Mouse (Mus musculus): ENCODE data around the gene Pard3b. TPM values are rescaled to one million over a fixed set of nuclear protein-coding genes. Genes with fewer than 3 reads are reported as not detected.

Pard3b gene
- polyA plus RNA-seq, 1 experiment, result 5.7 TPM

DNA sequence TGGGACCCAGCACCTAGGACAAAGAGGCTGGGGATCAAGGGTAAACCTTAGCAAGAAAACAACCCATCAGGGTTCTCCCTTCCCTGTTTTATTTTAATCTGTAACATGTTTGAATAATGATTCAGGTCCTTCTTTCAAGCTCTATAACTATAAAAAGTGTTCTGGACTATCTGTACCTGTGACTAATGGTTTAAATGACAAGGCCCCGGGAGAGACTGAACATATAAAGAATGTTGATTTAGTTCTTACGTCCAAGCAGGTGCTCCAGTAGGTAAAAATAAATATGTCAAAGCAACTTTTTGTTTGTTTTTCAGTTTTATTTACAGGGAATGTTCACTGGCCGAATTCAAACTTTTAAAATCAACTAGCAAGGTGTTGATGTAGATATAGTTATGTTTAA, 544.0 kb downstream of the Pard3b start:
- Histone ChIP-seq H3K4me1 (ENCODE audit: control insufficient read depth, insufficient read depth, low read length) (peaks cover 8% of the 10 kb centered on the region), H3K4me3 (replicated peaks; ENCODE audit: extremely low read depth, low read depth, low read length) (no peak overlapping the region)
- TF ChIP-seq POLR2A (IDR thresholded peaks at IDR 0.05; ENCODE audit: borderline replicate concordance, extremely low read depth, low read depth, low read length), result no peak
- TF ChIP-seq CTCF (IDR thresholded peaks at IDR 0.05; ENCODE audit: insufficient read depth, low read length), result no peak
- no peak for DNase-seq
- 52% methylated on average over 3 of the region's 3 CpGs for WGBS

DNA sequence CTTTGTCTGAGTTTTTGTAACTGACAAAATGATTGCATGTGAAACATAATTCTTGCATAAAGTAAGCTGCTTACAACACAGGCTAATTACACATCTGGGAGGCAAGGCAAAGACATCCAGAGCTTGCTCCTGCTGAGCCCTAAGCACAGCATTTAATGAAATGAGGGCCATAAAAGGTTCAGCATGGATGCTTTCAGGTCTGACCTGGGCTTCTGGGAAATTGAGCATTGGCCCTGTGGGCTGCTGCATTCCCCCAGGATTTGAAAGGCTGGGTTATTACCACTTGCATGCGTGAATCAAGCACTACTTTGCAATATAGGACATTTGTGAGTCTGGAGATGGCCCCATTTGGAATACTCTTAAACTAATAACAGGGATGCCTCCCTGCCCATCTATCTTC, 552.2 kb downstream of the Pard3b start:
- 74% methylated on average over 1 of the region's 1 CpGs for WGBS
- no peak overlapping the region for H3K4me3 ChIP-seq (replicated peaks; ENCODE audit: extremely low read depth, low read depth, low read length)
- TF ChIP-seq POLR2A (IDR thresholded peaks at IDR 0.05; ENCODE audit: borderline replicate concordance, extremely low read depth, low read depth, low read length) (no peak), CTCF (IDR thresholded peaks at IDR 0.05; ENCODE audit: insufficient read depth, low read length) (no peak)
- H3K4me1 ChIP-seq (ENCODE audit: control insufficient read depth, insufficient read depth, low read length), result no peaks in the 10 kb centered on the region
- DNase-seq, result no peak

DNA sequence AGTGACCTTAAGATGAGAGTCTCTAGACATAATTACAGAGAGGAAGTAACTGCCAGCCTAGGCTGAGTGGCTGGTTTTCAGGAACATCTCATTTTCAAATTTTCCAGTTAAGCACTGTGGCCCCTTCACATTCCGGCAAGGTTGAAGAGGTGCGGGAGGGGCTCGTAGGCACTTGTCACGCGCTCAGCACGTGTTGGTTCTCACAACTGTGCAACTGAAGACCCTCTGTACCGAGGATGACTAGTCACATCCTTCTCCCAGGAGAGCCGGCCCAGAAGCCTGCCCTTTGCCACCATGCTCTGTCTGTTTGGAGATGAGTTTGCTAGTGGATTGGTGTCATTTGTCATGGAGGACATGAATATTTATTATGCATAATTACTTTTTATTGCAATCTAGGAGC, 558.9 kb downstream of the Pard3b start:
- WGBS, result 75% methylated on average over 8 of the region's 8 CpGs

DNA sequence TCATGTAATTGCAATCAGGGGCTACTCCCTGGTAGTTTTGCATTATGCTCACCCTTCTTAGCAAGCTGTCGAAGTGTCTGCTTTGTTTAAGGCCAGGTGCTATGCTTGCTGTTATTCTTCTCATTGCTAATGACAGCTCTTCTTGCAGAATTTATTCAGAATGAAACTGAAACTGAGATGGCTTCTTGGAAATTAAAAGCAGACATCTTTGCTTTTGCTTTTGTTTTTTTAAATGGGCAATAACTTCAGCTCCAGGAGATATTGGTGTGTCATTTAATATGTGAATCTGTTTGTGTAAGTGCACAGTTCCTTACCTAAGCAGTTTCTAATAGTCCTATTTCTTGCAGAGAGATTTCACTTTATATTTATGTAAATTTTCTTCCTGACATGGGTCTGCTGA, 562.3 kb downstream of the Pard3b start:
- WGBS, result 81% methylated on average over 1 of the region's 1 CpGs

More for the DNA sequence above, 558.9 kb downstream of the Pard3b start:
- Histone ChIP-seq H3K4me1 (ENCODE audit: control insufficient read depth, insufficient read depth, low read length) (no peaks in the 10 kb centered on the region), H3K4me3 (replicated peaks; ENCODE audit: extremely low read depth, low read depth, low read length) (no peak overlapping the region)
- TF ChIP-seq POLR2A (IDR thresholded peaks at IDR 0.05; ENCODE audit: borderline replicate concordance, extremely low read depth, low read depth, low read length) (no peak), CTCF (IDR thresholded peaks at IDR 0.05; ENCODE audit: insufficient read depth, low read length) (no peak)
- no peak for DNase-seq

DNA sequence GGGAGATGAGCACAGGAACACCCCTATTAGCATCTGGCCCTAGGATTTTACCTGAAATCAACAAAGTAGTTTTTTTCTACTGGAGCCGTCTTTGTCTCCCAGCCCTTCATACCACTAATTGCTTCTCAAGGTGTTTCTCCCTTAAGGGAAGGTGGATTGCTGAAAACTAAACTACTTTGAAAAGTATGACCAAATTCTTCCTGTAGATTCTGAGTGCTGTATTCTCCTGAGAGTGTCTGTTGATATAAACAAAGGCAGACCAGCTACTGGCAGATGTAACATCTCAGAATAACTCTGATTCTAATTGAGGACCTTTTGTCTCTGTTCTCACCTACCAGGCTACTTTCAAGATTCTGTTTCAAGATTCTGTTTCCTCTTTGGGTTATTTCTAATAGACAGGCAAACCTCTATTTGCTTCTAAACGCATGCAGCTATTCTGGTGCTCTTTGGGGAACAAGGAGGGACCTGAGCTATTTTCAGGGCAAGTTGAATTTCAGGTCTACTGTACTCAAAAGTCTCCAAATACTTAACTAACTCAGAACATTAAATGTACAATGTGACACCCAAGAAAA, 563.1 kb downstream of the Pard3b start:
- no peak for DNase-seq
- TF ChIP-seq CTCF (IDR thresholded peaks at IDR 0.05; ENCODE audit: insufficient read depth, low read length) (no peak), POLR2A (IDR thresholded peaks at IDR 0.05; ENCODE audit: borderline replicate concordance, extremely low read depth, low read depth, low read length) (no peak)
- no peaks in the 10 kb centered on the region for H3K4me1 ChIP-seq (ENCODE audit: control insufficient read depth, insufficient read depth, low read length)
- no peak overlapping the region for H3K4me3 ChIP-seq (replicated peaks; ENCODE audit: extremely low read depth, low read depth, low read length)
- WGBS, result 57% methylated on average over 2 of the region's 2 CpGs

More for the DNA sequence above, 562.3 kb downstream of the Pard3b start:
- Histone ChIP-seq H3K4me3 (replicated peaks; ENCODE audit: extremely low read depth, low read depth, low read length) (no peak overlapping the region), H3K4me1 (ENCODE audit: control insufficient read depth, insufficient read depth, low read length) (no peaks in the 10 kb centered on the region)
- no peak for DNase-seq
- no peak for TF ChIP-seq CTCF (IDR thresholded peaks at IDR 0.05; ENCODE audit: insufficient read depth, low read length)
- no peak for TF ChIP-seq POLR2A (IDR thresholded peaks at IDR 0.05; ENCODE audit: borderline replicate concordance, extremely low read depth, low read depth, low read length)

DNA sequence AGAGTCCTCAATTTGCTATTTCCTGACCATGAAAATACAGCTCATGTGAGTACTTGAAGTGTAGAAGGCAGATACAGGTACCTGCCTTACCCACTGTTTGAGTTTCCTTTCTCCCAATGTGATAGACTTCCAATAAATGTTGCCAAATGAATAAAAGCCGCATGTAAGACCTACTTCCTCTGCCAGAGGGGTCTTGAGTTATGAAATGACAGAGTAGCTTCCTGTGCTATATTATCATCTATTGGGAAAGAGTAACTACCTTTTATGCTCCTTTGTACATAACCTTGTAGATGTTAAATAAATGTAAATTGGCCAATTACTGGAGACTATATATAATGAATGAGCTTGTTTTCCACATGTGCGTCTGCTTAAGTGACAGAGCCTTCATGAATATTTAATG, 574.7 kb downstream of the Pard3b start:
- DNase-seq, result no peak
- no peak overlapping the region for H3K4me3 ChIP-seq (replicated peaks; ENCODE audit: extremely low read depth, low read depth, low read length)
- no peaks in the 10 kb centered on the region for H3K4me1 ChIP-seq (ENCODE audit: control insufficient read depth, insufficient read depth, low read length)
- TF ChIP-seq POLR2A (IDR thresholded peaks at IDR 0.05; ENCODE audit: borderline replicate concordance, extremely low read depth, low read depth, low read length), result no peak
- TF ChIP-seq CTCF (IDR thresholded peaks at IDR 0.05; ENCODE audit: insufficient read depth, low read length), result no peak
- WGBS, result 85% methylated on average over 2 of the region's 2 CpGs

DNA sequence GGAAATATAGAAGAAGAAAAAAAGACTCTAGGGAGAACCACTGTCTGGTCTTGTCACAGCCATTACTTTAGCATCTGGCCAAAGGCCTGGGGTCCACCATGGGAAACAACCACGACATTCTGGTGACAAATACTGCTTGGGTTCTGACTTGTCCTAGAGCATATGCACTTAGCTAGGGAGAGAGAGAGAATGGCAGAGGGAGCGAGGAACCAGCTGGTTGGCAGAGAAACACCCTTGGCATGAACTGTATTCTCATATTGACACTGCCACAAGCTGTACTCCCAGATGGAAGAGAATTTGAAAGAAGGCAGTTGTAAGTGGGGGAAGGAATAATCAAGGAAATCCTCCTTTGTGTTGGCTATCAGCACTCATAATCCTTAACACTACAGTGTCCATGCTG, 577.2 kb downstream of the Pard3b start:
- TF ChIP-seq CTCF (IDR thresholded peaks at IDR 0.05; ENCODE audit: insufficient read depth, low read length) (no peak), POLR2A (IDR thresholded peaks at IDR 0.05; ENCODE audit: borderline replicate concordance, extremely low read depth, low read depth, low read length) (no peak)
- Histone ChIP-seq H3K4me3 (replicated peaks; ENCODE audit: extremely low read depth, low read depth, low read length) (no peak overlapping the region), H3K4me1 (ENCODE audit: control insufficient read depth, insufficient read depth, low read length) (no peaks in the 10 kb centered on the region)
- 48% methylated on average over 2 of the region's 2 CpGs for WGBS
- no peak for DNase-seq

DNA sequence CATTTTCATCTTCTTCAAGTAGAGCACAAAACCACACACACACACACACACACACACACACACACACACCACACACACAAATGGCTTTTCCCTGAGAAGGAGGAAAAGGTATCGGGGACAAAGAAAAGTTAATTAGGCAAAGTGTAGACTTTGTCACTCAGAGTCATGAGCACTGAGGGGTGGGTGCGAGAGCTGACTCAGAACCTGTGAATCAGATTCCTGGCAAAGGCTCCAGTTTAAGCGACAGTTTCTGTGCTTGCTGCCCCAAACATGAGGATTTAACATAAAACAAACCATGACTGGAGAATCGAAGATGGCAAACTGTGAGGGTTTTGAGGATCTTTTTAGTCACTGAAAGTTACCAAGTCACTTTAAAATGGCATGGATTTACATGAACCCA, 577.9 kb downstream of the Pard3b start:
- whole genome bisulfite sequencing, result 85% methylated on average over 4 of the region's 4 CpGs
- DNase-seq, result no peak
- Histone ChIP-seq H3K4me1 (ENCODE audit: control insufficient read depth, insufficient read depth, low read length) (no peaks in the 10 kb centered on the region), H3K4me3 (replicated peaks; ENCODE audit: extremely low read depth, low read depth, low read length) (no peak overlapping the region)
- no peak for TF ChIP-seq CTCF (IDR thresholded peaks at IDR 0.05; ENCODE audit: insufficient read depth, low read length)
- no peak for TF ChIP-seq POLR2A (IDR thresholded peaks at IDR 0.05; ENCODE audit: borderline replicate concordance, extremely low read depth, low read depth, low read length)

DNA sequence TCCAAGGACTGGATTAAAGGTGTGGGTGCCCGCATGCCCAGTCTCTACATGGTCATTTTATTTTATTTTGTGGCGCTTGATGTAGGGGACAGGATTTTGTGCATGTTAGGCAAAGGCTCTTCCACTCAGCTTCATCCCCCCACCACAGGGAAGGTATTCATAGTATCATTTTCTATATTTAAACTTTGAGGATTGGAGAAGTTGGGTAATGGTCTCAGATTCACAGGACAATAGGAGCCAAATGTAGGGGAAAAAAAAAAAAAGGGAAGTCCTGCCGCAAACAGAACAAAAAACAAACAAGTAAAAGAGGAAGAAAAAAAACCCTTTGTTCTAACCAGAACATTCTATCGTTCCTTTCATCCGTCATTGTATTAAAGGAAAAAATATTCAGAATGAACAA, 590.5 kb downstream of the Pard3b start:
- WGBS, result 75% methylated on average over 5 of the region's 5 CpGs

DNA sequence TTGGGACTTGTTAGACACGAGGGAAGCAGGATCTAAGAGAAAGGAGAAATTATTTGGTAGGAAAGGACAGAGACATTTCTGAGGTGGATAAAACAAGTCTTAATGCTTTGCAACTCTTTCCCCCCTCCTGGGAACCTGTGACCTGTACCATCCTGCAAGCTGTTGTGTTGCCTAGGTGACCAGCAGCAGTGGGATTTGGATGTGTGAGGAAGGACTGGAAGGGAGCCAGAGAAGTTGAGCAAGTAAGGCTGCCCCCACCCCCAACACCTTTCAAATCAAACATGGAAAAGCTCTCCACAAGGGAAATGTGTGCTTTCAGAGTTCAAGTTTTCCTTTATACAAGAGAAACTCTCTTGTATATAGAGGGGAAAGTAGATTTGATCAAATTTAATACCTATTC, 595.4 kb downstream of the Pard3b start:
- no peak for TF ChIP-seq POLR2A (IDR thresholded peaks at IDR 0.05; ENCODE audit: borderline replicate concordance, extremely low read depth, low read depth, low read length)
- no peak for TF ChIP-seq CTCF (IDR thresholded peaks at IDR 0.05; ENCODE audit: insufficient read depth, low read length)
- Histone ChIP-seq H3K4me1 (ENCODE audit: control insufficient read depth, insufficient read depth, low read length) (no peaks in the 10 kb centered on the region), H3K4me3 (replicated peaks; ENCODE audit: extremely low read depth, low read depth, low read length) (no peak overlapping the region)
- DNase-seq, result no peak
- 55% methylated on average over 1 of the region's 1 CpGs for WGBS

More for the DNA sequence above, 590.5 kb downstream of the Pard3b start:
- DNase-seq, result no peak
- TF ChIP-seq POLR2A (IDR thresholded peaks at IDR 0.05; ENCODE audit: borderline replicate concordance, extremely low read depth, low read depth, low read length) (no peak), CTCF (IDR thresholded peaks at IDR 0.05; ENCODE audit: insufficient read depth, low read length) (no peak)
- H3K4me1 ChIP-seq (ENCODE audit: control insufficient read depth, insufficient read depth, low read length), result no peaks in the 10 kb centered on the region
- no peak overlapping the region for H3K4me3 ChIP-seq (replicated peaks; ENCODE audit: extremely low read depth, low read depth, low read length)
